Mouse (Mus musculus): ENCODE results near the gene Ndufs5. TPM values are rescaled to one million over a fixed set of nuclear protein-coding genes. Genes with fewer than 3 reads are reported as not detected.

Gene Ndufs5
- total and polyA plus RNA-seq, 3 experiments = 121 to 213 (median 174) TPM

DNA sequence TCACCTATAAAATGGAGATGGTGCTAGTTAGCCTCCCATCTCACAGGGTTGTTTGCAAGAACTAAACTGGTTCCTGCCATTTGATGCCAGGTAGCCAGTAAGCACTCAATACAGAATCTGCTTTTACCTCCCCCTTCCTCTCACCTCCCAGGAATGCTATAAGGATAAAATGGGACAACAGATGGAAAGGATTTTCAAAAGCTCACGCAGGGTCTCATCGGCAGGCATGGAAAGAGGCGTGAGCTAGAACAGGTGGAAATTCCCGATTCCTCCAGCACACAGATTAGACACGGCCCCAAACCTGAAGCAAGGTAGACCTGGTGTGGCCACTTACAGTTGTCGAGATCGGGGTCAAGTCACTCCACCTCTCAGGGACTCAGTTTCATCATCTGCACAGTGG lies 33.0 kb downstream of the Ndufs5 start:
- Histone ChIP-seq H3K4me1 (ENCODE audit: control insufficient read depth in 1 of 2, insufficient read depth in 2 of 2) (peaks cover 4 to 6% of the 10 kb centered on the region in 2 experiments; a peak in 3 of 4 replicates), H3K9ac (ENCODE audit: insufficient read depth, low read depth) (no peak overlapping the region), H3K4me2 (ENCODE audit: insufficient read depth, low read depth, poor library complexity, severe bottlenecking) (no peak overlapping the region), H3K36me3 (replicated peaks in 1 of 2; ENCODE audit: control insufficient read depth in 1 of 2, insufficient read depth in 1 of 2, low read length in 1 of 2) (no peaks in the 10 kb centered on the region), H3K27ac (ENCODE audit: insufficient read depth, low read depth) (no peak overlapping the region), H3K9me3 (replicated peaks; ENCODE audit: low read length) (peaks cover 5% of the 10 kb centered on the region), H3K79me2 (replicated peaks; ENCODE audit: control insufficient read depth, extremely low read depth, insufficient read depth, poor library complexity, severe bottlenecking) (no peaks in the 10 kb centered on the region), H3K27me3 (replicated peaks) (peaks cover 64% of the 10 kb centered on the region), H3K4me3 (replicated peaks in 1 of 3; ENCODE audit: low read depth in 2 of 3, low read length in 2 of 3, poor library complexity in 1 of 3) (no peak overlapping the region)
- dilution Hi-C loops (cut with MboI; ENCODE audit: extremely low pct_ligation_motif_present, extremely low pct_unique_long_range_greater_than_20kb, low sequenced_read_pairs) = no loop called here
- TF ChIP-seq ZKSCAN1 (IDR thresholded peaks at IDR 0.05; ENCODE audit: borderline replicate concordance, low read depth, low read length) (no peak), NELFE (IDR thresholded peaks at IDR 0.05; ENCODE audit: low read depth, low read length) (no peak), USF2 (conservative IDR thresholded peaks at IDR 0.05; ENCODE audit: low read depth, low read length) (no peak), SIN3A (IDR thresholded peaks at IDR 0.05; ENCODE audit: low read length) (no peak), JUN (IDR thresholded peaks at IDR 0.05; ENCODE audit: insufficient read depth, low read depth, low read length) (no peak), GABPA (IDR thresholded peaks at IDR 0.05; ENCODE audit: insufficient replicate concordance, low read depth, low read length) (no peak), ZNF384 (IDR thresholded peaks at IDR 0.05; ENCODE audit: low read depth, low read length) (no peak), NRF1 (IDR thresholded peaks at IDR 0.05; ENCODE audit: low read depth, low read length) (no peak), EP300 (IDR thresholded peaks at IDR 0.05; ENCODE audit: low read length) (no peak), IRF4 (IDR thresholded peaks at IDR 0.05; ENCODE audit: low read depth, low read length) (no peak), MAFK (IDR thresholded peaks at IDR 0.05; ENCODE audit: insufficient replicate concordance, low read length) (no peak), UBTF (IDR thresholded peaks at IDR 0.05; ENCODE audit: low read depth, low read length) (no peak), MXI1 (IDR thresholded peaks at IDR 0.05; ENCODE audit: low read depth, low read length) (no peak), RCOR1 (conservative IDR thresholded peaks at IDR 0.05; ENCODE audit: low read depth, low read length) (no peak), USF1 (IDR thresholded peaks at IDR 0.05; ENCODE audit: low read depth, low read length) (no peak), JUND (conservative IDR thresholded peaks at IDR 0.05; ENCODE audit: low read depth, low read length) (no peak), SMC3 (IDR thresholded peaks at IDR 0.05; ENCODE audit: low read depth, low read length) (no peak)
- no peak for DNase-seq (ENCODE audit: extremely low read depth)
- in situ Hi-C loops (cut with MboI; ENCODE audit: low pct_ligation_motif_present, low pct_unique_long_range_greater_than_20kb, low sequenced_read_pairs) = no loop called here

DNA sequence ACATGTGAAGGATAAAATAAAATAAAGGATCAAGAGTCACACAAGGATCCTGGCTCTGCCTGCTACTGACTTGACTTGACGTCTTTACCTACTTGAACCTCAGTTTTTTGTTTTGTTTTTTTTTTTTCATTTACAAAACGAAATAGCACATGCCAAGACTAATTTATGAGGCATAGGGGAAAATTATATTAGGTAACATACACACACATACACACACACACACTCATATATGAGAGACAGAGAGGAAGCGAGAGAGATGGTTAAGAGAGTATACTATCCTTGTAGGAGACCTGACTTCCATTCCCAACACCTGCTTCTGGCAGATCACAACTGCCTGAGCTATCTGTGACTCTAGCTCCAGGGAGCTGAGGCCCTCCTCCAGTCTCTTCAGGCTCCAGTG lies 33.7 kb downstream of the Ndufs5 start, which contains the start of gene Macf1:
Gene Macf1, minus strand, starts transcription at position 101 of the 400 bp plus-strand sequence.
- peaks cover 5% of the 10 kb centered on the region for H3K9me3 ChIP-seq (replicated peaks; ENCODE audit: low read length)
- in situ Hi-C loops (cut with MboI; ENCODE audit: low pct_ligation_motif_present, low pct_unique_long_range_greater_than_20kb, low sequenced_read_pairs) = no loop called here
- H3K4me3 ChIP-seq (replicated peaks in 1 of 3; ENCODE audit: low read depth in 2 of 3, low read length in 2 of 3, poor library complexity in 1 of 3) = no peak within 1 kb of the TSS
- peaks cover 4 to 6% of the 10 kb centered on the region in 2 experiments; a peak in 3 of 4 replicates for H3K4me1 ChIP-seq (ENCODE audit: control insufficient read depth in 1 of 2, insufficient read depth in 2 of 2)
- no peak within 1 kb of the TSS for H3K9ac ChIP-seq (ENCODE audit: insufficient read depth, low read depth)
- H3K27ac ChIP-seq (ENCODE audit: insufficient read depth, low read depth) = no peak within 1 kb of the TSS
- no peak for DNase-seq (ENCODE audit: extremely low read depth)
- H3K36me3 ChIP-seq (replicated peaks in 1 of 2; ENCODE audit: control insufficient read depth in 1 of 2, insufficient read depth in 1 of 2, low read length in 1 of 2) = no peaks in the 10 kb centered on the region
- no peak within 1 kb of the TSS for H3K4me2 ChIP-seq (ENCODE audit: insufficient read depth, low read depth, poor library complexity, severe bottlenecking)
- H3K79me2 ChIP-seq (replicated peaks; ENCODE audit: control insufficient read depth, extremely low read depth, insufficient read depth, poor library complexity, severe bottlenecking) = no peaks in the 10 kb centered on the region
- H3K27me3 ChIP-seq (replicated peaks) = peaks cover 62% of the 10 kb centered on the region
- TF ChIP-seq MYC (IDR thresholded peaks at IDR 0.05; ENCODE audit: low read depth, low read length) = no peak
- TF ChIP-seq USF1 (IDR thresholded peaks at IDR 0.05; ENCODE audit: low read depth, low read length) = no peak
- TF ChIP-seq NELFE (IDR thresholded peaks at IDR 0.05; ENCODE audit: low read depth, low read length) = no peak
- TF ChIP-seq TBP (conservative IDR thresholded peaks at IDR 0.05; ENCODE audit: low read depth, low read length) = no peak
- TF ChIP-seq POLR2AphosphoS2 (IDR thresholded peaks at IDR 0.05; ENCODE audit: low read depth, low read length) = no peak
- no peak for TF ChIP-seq RAD21 (IDR thresholded peaks at IDR 0.05; ENCODE audit: low read depth, low read length)
- no peak for TF ChIP-seq UBTF (IDR thresholded peaks at IDR 0.05; ENCODE audit: low read depth, low read length)
- no peak for TF ChIP-seq POLR2A (IDR thresholded peaks at IDR 0.05; ENCODE audit: low read depth, low read length)
- no peak for TF ChIP-seq SIN3A (IDR thresholded peaks at IDR 0.05; ENCODE audit: low read length)
- TF ChIP-seq MAZ (IDR thresholded peaks at IDR 0.05; ENCODE audit: low read depth, low read length) = no peak
- no peak for TF ChIP-seq MEF2A (IDR thresholded peaks at IDR 0.05; ENCODE audit: borderline replicate concordance, low read depth, low read length)
- dilution Hi-C loops (cut with MboI; ENCODE audit: extremely low pct_ligation_motif_present, extremely low pct_unique_long_range_greater_than_20kb, low sequenced_read_pairs) = no loop called here
